Mouse (Mus musculus) heart, postnatal 14 days (tissue): ENCODE results near the gene Agpat4. TPM values are rescaled to one million over a fixed set of nuclear protein-coding genes. Genes with fewer than 3 reads are reported as not detected.

Experiments
- DNase-seq, 2 experiments: peaks; one replicate each; pipeline ENCODE4 v3.0.0; 2021 to 2022
- intact Hi-C: fragments of 180-260 bp; cut with DNase I; formaldehyde crosslinking; loops from one replicate; pipeline ENCODE4 v1.15.1; 2025
- total RNA-seq, 2 experiments: library from RNA; stranded (reverse); gene quantifications; 2 replicates each; pipeline ENCODE4 v1.2.3; 2021

Gene Agpat4
- total RNA-seq, 2 experiments from 2014 or later: 7.5 TPM

- no peak for DNase-seq
- intact Hi-C loops: no loop called here
Measured at GRCm38 (mm10) chr17:12264293-12264692, 145.8 kb downstream of the Agpat4 start.

- intact Hi-C loops: loop anchor here (2.0 to 5.0 kb wide), 2 partner anchors 36 to 105 kb away; no protein-coding TSS in a partner anchor
- peak; percentile 40 to 50 for DNase-seq
Measured at GRCm38 (mm10) chr17:12265969-12266925, 147.7 kb downstream of the Agpat4 start.

- intact Hi-C loops: loop anchor here (5.0 kb wide), 1 partner anchor 34 kb away; no protein-coding TSS in a partner anchor
- no peak for DNase-seq
Measured at GRCm38 (mm10) chr17:12268091-12268490, 149.6 kb downstream of the Agpat4 start.

GRCm38 (mm10) chr17:12268538-12268937 lies 150.0 kb downstream of the Agpat4 start:
- intact Hi-C loops: loop anchor here (5.0 kb wide), 1 partner anchor 34 kb away; no protein-coding TSS in a partner anchor
- DNase-seq: peak; percentile 40 to 48

Other genes starting within 250 kb of the Agpat4 start
- 10 to 100 TPM; 36.5 to 37.5 TPM for gene Map3k4, start 200.1 kb downstream of the Agpat4 start, total RNA-seq